Mouse (Mus musculus) heart, embryonic 11.5 days (tissue): ENCODE results near the gene Topaz1. TPM values are rescaled to one million over a fixed set of nuclear protein-coding genes. Genes with fewer than 3 reads are reported as not detected.

Source experiments
- ATAC-seq: fragments of 200-750 bp; cut with Nextera tagmentation; replicated peaks from 2 replicates; pipeline ENCODE4 v1.8.0; 2017; ENCODE audit warnings: moderate library complexity; ENCODE audit not compliant: insufficient number of reproducible peaks, low FRiP score, low TSS enrichment
- H3K27ac ChIP-seq: fragments of 300-500 bp; sonication (generic); 2 replicates; pipeline ENCODE4 v1.5.1; 2014; ENCODE audit warnings: mild to moderate bottlenecking, low read depth, low read length
- H3K27me3 ChIP-seq: fragments of 300-500 bp; sonication (generic); 2 replicates; pipeline ENCODE4 v1.6.1; 2014; ENCODE audit warnings: mild to moderate bottlenecking, low read length, mixed read lengths; ENCODE audit not compliant: control insufficient read depth, insufficient read depth
- H3K36me3 ChIP-seq: fragments of 300-500 bp; sonication (generic); 2 replicates; pipeline ENCODE4 v1.6.1; 2014; ENCODE audit warnings: mild to moderate bottlenecking, low read length, moderate library complexity, mixed read lengths; ENCODE audit not compliant: control insufficient read depth, insufficient read depth
- H3K4me1 ChIP-seq: fragments of 300-500 bp; sonication (generic); 2 replicates; pipeline ENCODE4 v1.6.1; 2014; ENCODE audit warnings: low read length; ENCODE audit not compliant: control insufficient read depth, insufficient read depth
- H3K4me2 ChIP-seq: fragments of 300-500 bp; sonication (generic); 2 replicates; pipeline ENCODE4 v1.6.1; 2014; ENCODE audit warnings: mild to moderate bottlenecking, moderate library complexity
- H3K4me3 ChIP-seq: fragments of 300-500 bp; sonication (generic); 2 replicates; pipeline ENCODE4 v1.5.1; 2014; ENCODE audit warnings: low read depth, low read length
- H3K9ac ChIP-seq: fragments of 300-500 bp; sonication (generic); 2 replicates; pipeline ENCODE4 v1.6.1; 2014; ENCODE audit warnings: mild to moderate bottlenecking, low read depth, low read length, moderate library complexity
- H3K9me3 ChIP-seq: fragments of 300-500 bp; sonication (generic); replicated peaks from 2 replicates; pipeline ENCODE4 v1.6.1; 2016; ENCODE audit warnings: low read length; ENCODE audit not compliant: control insufficient read depth
- WGBS: fragments of 180-500 bp; shearing (Covaris S2); extraction: QIAGEN DNeasy Blood & Tissue Kit; methylation state at CpG from one replicate; pipeline ENCODE4 v1.1.7; 2014; ENCODE audit not compliant: insufficient replicate concordance; 5-methylcytosine and 5-hydroxymethylcytosine counted together
- polyA plus RNA-seq: library from polyadenylated mRNA; unstranded; fragments of >200 nt; fragmentation: Nextera tagmentation; extraction: Ambion mirVana; gene quantifications from 2 replicates; pipeline ENCODE4 v1.2.1, GENCODE M21; 2014

Gene Topaz1
- polyA plus RNA-seq, 1 experiment from 2014 or later: not detected

DNA sequence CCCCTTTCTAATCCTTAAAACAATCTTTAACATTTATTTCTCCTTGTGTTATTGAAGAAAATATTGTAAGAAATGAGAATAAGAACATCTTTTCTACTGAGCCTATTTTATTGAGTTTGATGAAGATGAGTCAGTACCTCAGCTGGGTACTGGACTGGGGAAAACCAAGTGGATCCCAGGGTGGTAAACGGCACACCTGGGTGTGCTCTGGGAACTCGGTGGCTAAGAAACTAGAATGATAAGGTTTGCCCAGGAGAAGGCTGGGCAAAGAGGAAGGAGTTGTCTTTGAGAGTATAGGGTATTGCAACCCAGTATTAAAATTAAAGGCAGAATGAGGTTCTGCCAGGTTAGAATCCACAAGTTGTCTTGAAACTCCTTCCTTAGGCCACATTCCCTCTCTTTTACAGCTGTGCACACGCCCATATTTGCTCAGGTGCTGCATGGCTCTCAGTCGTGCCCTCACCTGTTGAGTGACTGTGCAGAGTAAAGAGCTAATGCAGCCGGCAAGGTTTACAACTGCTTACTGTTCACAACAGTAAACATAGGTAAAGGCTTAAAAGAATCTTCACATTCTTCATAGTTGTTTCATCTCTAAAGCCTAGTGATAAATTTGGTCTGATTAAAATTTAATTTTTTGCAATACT, 76.3 kb downstream of the Topaz1 start:
- H3K36me3 ChIP-seq: peaks cover 12% of the 10 kb centered on the region
- no peak for ATAC-seq

DNA sequence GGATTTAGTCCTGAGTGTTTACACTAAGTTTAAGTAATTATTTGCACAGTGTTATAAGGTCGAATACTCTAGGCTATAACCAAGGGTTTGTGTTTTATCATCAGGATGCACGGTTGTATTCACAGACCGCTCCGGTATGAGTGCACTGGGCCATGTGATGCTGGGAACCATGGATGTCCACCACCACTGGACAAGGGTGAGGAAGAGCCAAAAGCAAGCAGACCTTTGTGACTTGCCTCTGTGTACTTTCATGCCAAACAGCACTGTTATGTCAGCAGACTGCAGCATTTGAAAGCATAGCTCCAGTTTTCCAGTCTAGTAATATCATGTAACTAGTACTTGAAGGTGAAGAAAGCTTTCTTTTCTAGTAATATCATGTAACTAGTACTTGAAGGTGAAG, 79.6 kb downstream of the Topaz1 start:
- no peak for ATAC-seq
- WGBS: 91% methylated on average over 4 of the region's 4 CpGs
- H3K9ac ChIP-seq: no peak overlapping the region

More for the DNA sequence above, 76.3 kb downstream of the Topaz1 start:
- no peaks in the 10 kb centered on the region for H3K9me3 ChIP-seq
- H3K9ac ChIP-seq: no peak overlapping the region
- WGBS: 80% methylated on average over 5 of the region's 5 CpGs
- H3K4me1 ChIP-seq: no peaks in the 10 kb centered on the region
- no peaks in the 10 kb centered on the region for H3K27me3 ChIP-seq
- no peak overlapping the region for H3K27ac ChIP-seq
- H3K4me2 ChIP-seq: no peak overlapping the region
- no peak overlapping the region for H3K4me3 ChIP-seq

DNA sequence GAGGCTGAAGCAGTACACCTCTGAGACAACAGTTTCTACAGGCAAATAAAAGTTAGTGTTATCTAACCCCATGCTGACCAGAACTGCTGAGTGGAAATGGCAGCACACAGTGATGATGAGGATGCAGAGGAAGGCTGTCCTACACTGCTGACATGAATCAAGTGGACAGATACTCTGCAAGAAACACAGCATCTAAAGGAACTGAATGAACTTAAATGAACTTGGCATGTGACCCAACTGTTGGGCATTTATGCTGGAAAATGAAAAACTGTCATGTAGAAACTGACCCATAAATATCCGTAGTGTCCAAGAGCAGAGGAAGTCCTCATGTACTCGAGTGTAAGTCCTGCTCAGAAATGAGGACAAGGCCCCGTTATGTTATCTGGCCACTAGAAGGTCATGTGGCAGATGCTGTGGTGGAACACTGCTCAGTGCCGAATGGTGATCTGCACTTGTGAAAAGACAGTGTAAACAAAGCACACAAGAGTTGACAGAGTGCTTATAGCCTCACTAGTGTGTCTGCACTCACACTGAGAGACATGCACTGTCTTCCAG, 82.8 kb downstream of the Topaz1 start:
- Histone ChIP-seq H3K27ac (no peak overlapping the region), H3K4me1 (no peaks in the 10 kb centered on the region), H3K9ac (no peak overlapping the region), H3K36me3 (peaks cover 7% of the 10 kb centered on the region), H3K9me3 (no peaks in the 10 kb centered on the region), H3K4me2 (no peak overlapping the region), H3K4me3 (no peak overlapping the region), H3K27me3 (no peaks in the 10 kb centered on the region)
- ATAC-seq: no peak
- 66% methylated on average over 4 of the region's 4 CpGs for WGBS

More for the DNA sequence above, 79.6 kb downstream of the Topaz1 start:
- Histone ChIP-seq H3K4me1 (no peaks in the 10 kb centered on the region), H3K36me3 (peaks cover 12% of the 10 kb centered on the region), H3K27ac (no peak overlapping the region), H3K4me2 (no peak overlapping the region), H3K27me3 (no peaks in the 10 kb centered on the region), H3K4me3 (no peak overlapping the region), H3K9me3 (no peaks in the 10 kb centered on the region)

DNA sequence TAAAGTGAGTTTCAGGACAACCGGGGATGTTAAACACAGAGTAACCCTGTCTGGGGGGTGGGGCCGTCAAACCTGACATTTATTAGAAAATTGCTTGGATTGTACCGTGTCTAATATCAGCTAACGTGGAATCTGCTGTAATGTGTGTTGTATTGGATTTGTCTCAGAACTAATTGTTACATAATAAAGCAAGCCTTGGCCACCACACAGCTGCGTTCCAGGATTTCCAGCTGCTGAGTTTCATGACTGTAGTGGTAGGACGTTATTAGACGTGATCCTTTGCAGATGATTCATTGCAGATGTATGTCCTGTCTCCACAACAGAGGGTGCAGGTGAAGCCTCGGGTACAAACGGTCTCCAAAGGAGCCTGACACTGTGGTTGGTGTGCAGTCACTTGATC, 89.0 kb downstream of the Topaz1 start:
- Histone ChIP-seq H3K4me2 (no peak overlapping the region), H3K27ac (no peak overlapping the region)

DNA sequence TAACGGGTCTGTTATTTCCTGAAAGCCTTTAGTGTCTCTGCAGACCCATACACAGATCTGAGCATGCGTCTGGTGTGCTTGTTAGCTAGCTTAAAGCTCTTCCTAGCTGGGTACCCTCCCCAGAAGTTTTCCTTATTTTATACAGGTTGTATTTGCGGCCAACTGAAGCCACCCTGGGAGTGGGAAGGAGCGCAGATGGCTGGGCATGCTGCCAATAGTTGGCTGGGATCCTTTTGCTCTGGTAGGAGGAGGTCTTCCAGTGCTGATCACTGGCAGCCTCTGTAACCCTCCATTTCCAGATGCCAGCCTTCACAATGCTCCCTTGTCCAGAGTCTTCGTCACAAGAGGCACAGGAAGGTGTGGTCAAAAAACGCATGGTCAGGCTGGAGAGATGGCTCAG, 89.6 kb downstream of the Topaz1 start:
- no peaks in the 10 kb centered on the region for H3K36me3 ChIP-seq
- no peaks in the 10 kb centered on the region for H3K9me3 ChIP-seq
- 60% methylated on average over 6 of the region's 6 CpGs for WGBS
- no peaks in the 10 kb centered on the region for H3K4me1 ChIP-seq
- H3K9ac ChIP-seq: no peak overlapping the region
- no peak overlapping the region for H3K4me2 ChIP-seq
- no peaks in the 10 kb centered on the region for H3K27me3 ChIP-seq
- ATAC-seq: no peak
- H3K27ac ChIP-seq: no peak overlapping the region
- H3K4me3 ChIP-seq: no peak overlapping the region

More for the DNA sequence above, 89.0 kb downstream of the Topaz1 start:
- Histone ChIP-seq H3K9me3 (no peaks in the 10 kb centered on the region), H3K4me3 (no peak overlapping the region), H3K27me3 (no peaks in the 10 kb centered on the region), H3K36me3 (no peaks in the 10 kb centered on the region), H3K4me1 (no peaks in the 10 kb centered on the region), H3K9ac (no peak overlapping the region)
- ATAC-seq: no peak
- WGBS: 76% methylated on average over 9 of the region's 9 CpGs

DNA sequence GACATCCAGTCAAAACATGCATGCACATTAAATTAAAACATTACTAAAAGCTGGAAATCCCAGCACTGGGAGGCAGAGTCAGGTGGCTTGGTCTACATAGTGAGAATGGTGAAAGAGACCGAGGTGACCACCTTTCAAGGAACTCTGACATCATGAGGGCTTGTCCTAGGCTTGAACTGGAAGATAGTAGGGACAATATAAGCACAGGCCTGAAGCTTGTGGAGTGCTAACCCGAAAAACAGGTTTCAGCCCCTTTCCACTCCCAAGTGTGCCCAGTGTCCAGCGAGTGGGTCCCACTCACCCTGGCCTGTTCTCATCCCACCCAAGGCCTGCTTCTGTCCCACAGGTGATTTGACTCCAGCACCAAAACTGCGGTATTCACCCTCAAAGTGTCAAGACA, 90.1 kb downstream of the Topaz1 start:
- Histone ChIP-seq H3K9ac (no peak overlapping the region), H3K4me1 (no peaks in the 10 kb centered on the region), H3K9me3 (no peaks in the 10 kb centered on the region), H3K4me3 (no peak overlapping the region), H3K4me2 (no peak overlapping the region), H3K27me3 (no peaks in the 10 kb centered on the region), H3K27ac (no peak overlapping the region), H3K36me3 (no peaks in the 10 kb centered on the region)
- 76% methylated on average over 4 of the region's 4 CpGs for WGBS
- ATAC-seq: no peak

DNA sequence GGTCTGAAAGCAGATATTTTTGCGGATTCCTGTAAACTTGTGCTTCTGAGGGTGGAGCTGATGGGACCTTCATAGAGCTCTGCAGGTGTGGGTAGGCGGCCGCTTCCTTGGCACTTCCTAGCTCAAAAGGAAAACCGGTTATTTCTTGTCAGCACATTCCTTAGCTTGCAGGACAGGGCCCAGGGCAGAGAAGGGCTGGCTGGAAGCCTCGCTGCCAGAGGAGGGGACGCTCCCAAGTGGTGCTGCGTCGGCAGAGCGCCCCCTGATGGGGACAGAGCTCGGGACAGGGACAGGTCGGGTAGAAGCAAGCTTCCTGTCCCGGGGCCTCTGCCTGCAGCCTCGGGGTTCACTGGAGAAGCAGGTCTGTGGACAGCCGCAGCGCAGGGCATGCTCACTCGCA, 90.5 kb downstream of the Topaz1 start:
- Histone ChIP-seq H3K4me3 (no peak overlapping the region), H3K36me3 (no peaks in the 10 kb centered on the region), H3K9ac (no peak overlapping the region), H3K4me2 (peak overlapping the region; percentile 52), H3K9me3 (no peaks in the 10 kb centered on the region), H3K4me1 (no peaks in the 10 kb centered on the region), H3K27ac (no peak overlapping the region), H3K27me3 (no peaks in the 10 kb centered on the region)
- ATAC-seq: no peak
- WGBS: 22% methylated on average over 16 of the region's 16 CpGs

DNA sequence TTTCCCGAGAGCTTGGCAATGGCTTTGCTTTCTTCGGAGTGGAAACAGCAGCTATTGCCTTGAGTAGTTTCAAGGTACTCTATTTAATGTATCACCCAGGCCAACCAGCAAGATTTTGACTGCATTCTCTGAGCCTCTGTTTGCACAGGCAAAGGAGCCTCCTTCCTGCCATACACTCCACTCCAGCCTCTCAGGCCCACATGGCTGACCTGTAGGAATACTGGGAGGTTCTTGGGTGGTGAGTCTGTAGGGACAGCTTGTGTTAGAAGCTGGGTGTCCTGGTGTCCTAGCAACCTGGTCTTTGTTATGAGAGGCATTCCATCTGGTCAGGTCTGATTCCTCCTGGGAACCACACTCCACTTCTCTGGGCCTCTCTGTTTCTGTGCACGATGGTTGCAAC, 96.6 kb downstream of the Topaz1 start, which contains the start of gene Gm35549:
Gm35549 (minus strand) TSS at position 276 of the 400 bp plus-strand sequence.
- no peak within 1 kb of the TSS for H3K9ac ChIP-seq
- H3K27me3 ChIP-seq: no peaks in the 10 kb centered on the region
- 76% methylated on average over 3 of the region's 3 CpGs for WGBS
- H3K36me3 ChIP-seq: peaks cover 3% of the 10 kb centered on the region
- H3K9me3 ChIP-seq: no peaks in the 10 kb centered on the region
- H3K4me1 ChIP-seq: no peaks in the 10 kb centered on the region
- H3K4me3 ChIP-seq: no peak within 1 kb of the TSS
- ATAC-seq: no peak
- no peak within 1 kb of the TSS for H3K4me2 ChIP-seq
- H3K27ac ChIP-seq: no peak within 1 kb of the TSS

DNA sequence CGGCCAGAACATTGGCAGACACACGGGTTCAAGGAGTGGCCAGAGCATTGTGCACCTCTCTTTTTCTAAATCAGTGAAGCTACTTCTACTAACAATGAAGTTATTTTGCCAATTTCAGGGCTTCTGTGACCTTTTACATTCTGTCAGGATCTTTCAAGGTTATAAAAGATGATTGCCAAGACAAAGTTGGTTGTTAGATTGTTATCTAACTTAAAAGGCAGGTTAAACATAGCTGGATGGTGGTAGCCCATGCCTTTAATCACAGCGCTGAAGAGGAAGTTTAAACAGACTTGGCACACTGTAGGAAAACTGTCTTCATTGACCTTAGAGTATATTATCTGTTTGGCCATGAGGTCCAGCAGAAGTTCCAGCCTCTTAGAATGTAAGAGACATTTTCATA, 98.5 kb downstream of the Topaz1 start:
- H3K4me2 ChIP-seq: no peak overlapping the region
- no peaks in the 10 kb centered on the region for H3K4me1 ChIP-seq
- peaks cover 18% of the 10 kb centered on the region for H3K36me3 ChIP-seq
- no peaks in the 10 kb centered on the region for H3K27me3 ChIP-seq
- H3K27ac ChIP-seq: no peak overlapping the region
- H3K9me3 ChIP-seq: no peaks in the 10 kb centered on the region; the same call in 1 of the 2 replicates
- no peak for ATAC-seq
- WGBS: 75% methylated on average over 3 of the region's 3 CpGs
- no peak overlapping the region for H3K9ac ChIP-seq
- H3K4me3 ChIP-seq: no peak overlapping the region
